Mouse (Mus musculus): ENCODE data around the gene Rsph1.

GRCm38 (mm10) chr17:31265831-31266230, 11.4 kb downstream of the Rsph1 start:
- no peak for TF ChIP-seq POLR2A (IDR thresholded peaks at IDR 0.05; ENCODE audit: insufficient read length, low read depth)
- TF ChIP-seq CEBPB (IDR thresholded peaks at IDR 0.05; ENCODE audit: insufficient read depth, poor library complexity, severe bottlenecking) = no peak
- TF ChIP-seq TCF12 (IDR thresholded peaks at IDR 0.05; ENCODE audit: insufficient read depth, poor library complexity, severe bottlenecking) = no peak
- no peak for TF ChIP-seq USF1 (IDR thresholded peaks at IDR 0.05; ENCODE audit: low read depth)
